Mouse (Mus musculus) lung, adult 2 months (tissue): ENCODE data around the gene Hal.

ENCODE experiments used
- CTCF ChIP-seq: fragments of 200-500 bp; IDR thresholded peaks from 2 replicates; pipeline ENCODE4 v1.5.1; 2011; ENCODE audit warnings: mild to moderate bottlenecking, low read length, control low read depth; ENCODE audit not compliant: insufficient read depth
- POLR2A ChIP-seq: fragments of 200-500 bp; IDR thresholded peaks from 2 replicates; pipeline ENCODE4 v1.6.1; 2011; ENCODE audit warnings: low read depth, mild to moderate bottlenecking, control low read depth, low read length, borderline replicate concordance; ENCODE audit errors: extremely low read depth

DNA sequence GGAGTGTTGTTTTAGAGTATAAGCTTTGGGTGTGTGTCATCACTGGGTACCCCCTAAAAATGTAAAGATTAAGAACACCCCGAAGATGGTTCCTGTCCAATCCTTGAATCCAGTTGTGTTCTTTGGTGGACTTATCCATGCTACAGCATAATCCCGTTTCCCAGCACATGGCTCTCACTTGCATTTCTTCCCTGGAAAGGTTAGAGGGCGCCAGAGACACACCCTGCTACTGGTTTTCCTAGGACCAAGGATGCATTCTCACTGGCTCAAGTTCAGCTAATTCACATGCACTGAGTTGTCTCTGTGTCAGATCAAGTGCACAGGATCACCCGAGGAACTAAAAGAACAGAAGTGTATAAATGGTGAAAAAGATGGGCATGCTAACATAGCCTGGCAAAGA is 1.9 kb upstream of the Hal start:
- TF ChIP-seq CTCF (peak; percentile 44; the same call in 1 of the 2 replicates), POLR2A (no peak)
